Mouse (Mus musculus): Measurements from ENCODE around the gene Kcnab1. TPM values are rescaled to one million over a fixed set of nuclear protein-coding genes. Genes with fewer than 3 reads are reported as not detected.

Kcnab1 gene
- polyA plus RNA-seq, 1 experiment: 0.07 TPM

DNA sequence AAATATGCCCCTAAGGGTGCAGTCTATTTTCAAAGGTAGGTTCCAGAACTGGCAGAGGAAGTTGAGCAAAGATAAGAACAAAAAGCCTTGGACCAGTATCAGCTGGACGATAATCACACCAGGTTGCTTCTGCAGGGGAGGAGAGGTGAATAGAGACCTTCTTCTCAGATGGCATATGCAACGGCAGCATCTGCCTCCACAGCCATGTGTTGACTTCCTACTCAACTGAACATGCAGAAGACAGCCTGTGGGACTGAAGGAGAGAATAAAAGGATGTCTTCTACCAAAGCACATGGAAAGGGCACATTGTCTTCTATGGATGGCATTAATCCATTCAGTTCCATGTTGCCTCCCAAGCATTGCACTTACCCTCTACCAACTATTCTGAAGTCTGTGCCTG is 114.5 kb downstream of the Kcnab1 start:
- Histone ChIP-seq H3K36me3 (ENCODE audit: control insufficient read depth, insufficient read depth) (no peaks in the 10 kb centered on the region), H3ac (ENCODE audit: control insufficient read depth, insufficient read length, low read depth) (no peak overlapping the region), H3K79me3 (ENCODE audit: low read depth) (no peaks in the 10 kb centered on the region), H3K4me3 (ENCODE audit: insufficient read depth, poor library complexity, severe bottlenecking) (no peak overlapping the region), H3K27me3 (ENCODE audit: control insufficient read depth, insufficient read depth, insufficient read length) (no peaks in the 10 kb centered on the region), H3K79me2 (ENCODE audit: control insufficient read depth, insufficient read depth) (no peaks in the 10 kb centered on the region)
- TF ChIP-seq MYOG (IDR thresholded peaks at IDR 0.05; ENCODE audit: control insufficient read depth, extremely low read depth, insufficient read length) (no peak), MYOD1 (IDR thresholded peaks at IDR 0.05; ENCODE audit: control insufficient read depth, insufficient read length, low read depth) (no peak), MAX (IDR thresholded peaks at IDR 0.05) (no peak), CTCF (IDR thresholded peaks at IDR 0.05; ENCODE audit: control insufficient read depth, insufficient read depth, insufficient read length) (no peak), CEBPB (IDR thresholded peaks at IDR 0.05; ENCODE audit: low read depth) (no peak), FOSL1 (IDR thresholded peaks at IDR 0.05; ENCODE audit: insufficient read depth, low read length, poor library complexity, severe bottlenecking) (no peak), USF1 (IDR thresholded peaks at IDR 0.05; ENCODE audit: low read depth) (no peak)

DNA sequence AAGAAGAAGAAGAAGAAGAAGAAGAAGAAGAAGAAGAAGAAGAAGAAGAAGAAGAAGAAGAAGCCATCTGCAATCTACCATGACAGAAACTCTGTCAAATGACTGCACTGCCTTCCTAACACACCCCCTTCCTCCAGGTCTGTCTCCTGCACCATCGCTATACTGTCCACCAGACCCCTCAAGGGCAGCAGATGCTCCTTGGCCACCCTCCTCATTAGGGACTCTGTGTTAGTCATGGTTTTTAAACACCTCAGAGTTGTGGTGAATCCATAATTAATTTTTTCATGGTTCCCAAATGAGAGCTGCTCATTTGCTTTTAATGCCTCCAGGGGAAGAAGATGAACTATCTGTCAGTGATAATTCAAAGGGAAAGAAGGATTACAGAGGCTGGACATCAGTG is 121.8 kb downstream of the Kcnab1 start:
- H3K79me3 ChIP-seq (ENCODE audit: low read depth): no peaks in the 10 kb centered on the region
- H3K36me3 ChIP-seq (ENCODE audit: control insufficient read depth, insufficient read depth): no peaks in the 10 kb centered on the region
- no peaks in the 10 kb centered on the region for H3K79me2 ChIP-seq (ENCODE audit: control insufficient read depth, insufficient read depth)
- H3K27me3 ChIP-seq (ENCODE audit: control insufficient read depth, insufficient read depth, insufficient read length): no peaks in the 10 kb centered on the region
- no peak overlapping the region for H3K4me3 ChIP-seq (ENCODE audit: insufficient read depth, poor library complexity, severe bottlenecking)
- no peak overlapping the region for H3ac ChIP-seq (ENCODE audit: control insufficient read depth, insufficient read length, low read depth)
- TF ChIP-seq USF1 (IDR thresholded peaks at IDR 0.05; ENCODE audit: low read depth): no peak
- TF ChIP-seq MYOD1 (IDR thresholded peaks at IDR 0.05; ENCODE audit: control insufficient read depth, insufficient read length, low read depth): no peak
- TF ChIP-seq MAX (IDR thresholded peaks at IDR 0.05): no peak
- TF ChIP-seq CEBPB (IDR thresholded peaks at IDR 0.05; ENCODE audit: low read depth): no peak
- TF ChIP-seq FOSL1 (IDR thresholded peaks at IDR 0.05; ENCODE audit: insufficient read depth, low read length, poor library complexity, severe bottlenecking): no peak
- TF ChIP-seq CTCF (IDR thresholded peaks at IDR 0.05; ENCODE audit: control insufficient read depth, insufficient read depth, insufficient read length): no peak
- no peak for TF ChIP-seq MYOG (IDR thresholded peaks at IDR 0.05; ENCODE audit: control insufficient read depth, extremely low read depth, insufficient read length)

DNA sequence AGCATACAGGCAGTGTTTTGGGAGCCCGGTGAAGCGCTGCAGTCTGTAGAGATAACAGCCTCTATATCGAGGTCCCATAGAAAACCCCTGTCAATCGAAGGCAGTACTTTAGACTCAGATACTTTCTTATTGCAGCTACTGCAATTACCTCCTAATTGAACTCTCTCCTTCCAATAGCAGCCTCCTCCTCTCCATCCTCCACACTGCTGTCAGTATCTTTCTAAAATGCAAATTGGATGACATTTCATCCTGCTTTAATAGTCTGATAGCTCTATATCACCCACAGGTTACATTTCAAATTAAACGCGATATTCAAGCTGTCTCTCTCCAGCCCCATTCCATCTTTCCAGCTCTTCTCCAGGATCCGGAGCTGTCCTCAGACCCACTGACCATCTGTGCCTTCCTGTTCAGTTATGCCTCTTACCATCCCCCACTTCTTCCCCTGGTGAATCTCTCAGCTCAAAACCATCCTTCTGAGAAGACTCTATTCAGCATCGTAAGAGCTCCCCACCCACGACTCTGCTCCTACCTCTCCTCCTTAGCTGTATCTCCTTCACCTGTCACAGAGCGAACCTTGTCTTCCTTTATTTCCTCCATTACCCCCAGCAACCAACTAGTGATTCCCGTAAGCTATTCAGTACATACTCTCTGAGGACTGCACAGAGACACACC is 122.4 kb downstream of the Kcnab1 start:
- H3K36me3 ChIP-seq (ENCODE audit: control insufficient read depth, insufficient read depth): no peaks in the 10 kb centered on the region
- TF ChIP-seq USF1 (IDR thresholded peaks at IDR 0.05; ENCODE audit: low read depth) (no peak), FOSL1 (IDR thresholded peaks at IDR 0.05; ENCODE audit: insufficient read depth, low read length, poor library complexity, severe bottlenecking) (no peak), MYOG (IDR thresholded peaks at IDR 0.05; ENCODE audit: control insufficient read depth, extremely low read depth, insufficient read length) (no peak), CTCF (IDR thresholded peaks at IDR 0.05; ENCODE audit: control insufficient read depth, insufficient read depth, insufficient read length) (no peak), MYOD1 (IDR thresholded peaks at IDR 0.05; ENCODE audit: control insufficient read depth, insufficient read length, low read depth) (no peak), MAX (IDR thresholded peaks at IDR 0.05) (no peak), CEBPB (IDR thresholded peaks at IDR 0.05; ENCODE audit: low read depth) (no peak)
- no peak overlapping the region for H3ac ChIP-seq (ENCODE audit: control insufficient read depth, insufficient read length, low read depth)
- H3K79me2 ChIP-seq (ENCODE audit: control insufficient read depth, insufficient read depth): no peaks in the 10 kb centered on the region
- no peaks in the 10 kb centered on the region for H3K79me3 ChIP-seq (ENCODE audit: low read depth)
- no peaks in the 10 kb centered on the region for H3K27me3 ChIP-seq (ENCODE audit: control insufficient read depth, insufficient read depth, insufficient read length)
- H3K4me3 ChIP-seq (ENCODE audit: insufficient read depth, poor library complexity, severe bottlenecking): no peak overlapping the region

DNA sequence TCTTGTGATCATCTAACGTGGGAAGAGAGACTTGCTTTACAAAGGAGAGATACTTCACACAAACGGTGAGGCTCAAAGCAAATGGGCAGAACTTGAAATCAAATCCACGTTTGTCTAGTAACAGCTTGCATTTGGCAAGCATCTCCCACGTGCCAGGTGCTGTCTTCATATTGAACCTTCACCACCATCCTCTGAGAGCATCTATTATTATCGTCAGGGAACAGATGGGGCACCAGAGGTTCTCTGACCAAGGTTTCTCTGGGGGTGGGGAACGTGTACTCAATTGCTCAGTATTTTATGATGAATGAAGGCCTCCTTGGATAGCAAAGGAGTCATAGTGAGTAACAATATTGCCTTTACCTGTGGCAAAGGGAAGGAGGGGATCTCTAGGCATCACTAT is 139.8 kb downstream of the Kcnab1 start:
- Histone ChIP-seq H3ac (ENCODE audit: control insufficient read depth, insufficient read length, low read depth) (no peak overlapping the region), H3K27me3 (ENCODE audit: control insufficient read depth, insufficient read depth, insufficient read length) (no peaks in the 10 kb centered on the region), H3K79me2 (ENCODE audit: control insufficient read depth, insufficient read depth) (no peaks in the 10 kb centered on the region), H3K4me3 (ENCODE audit: insufficient read depth, poor library complexity, severe bottlenecking) (no peak overlapping the region), H3K79me3 (ENCODE audit: low read depth) (no peaks in the 10 kb centered on the region), H3K36me3 (ENCODE audit: control insufficient read depth, insufficient read depth) (no peaks in the 10 kb centered on the region)
- TF ChIP-seq CEBPB (IDR thresholded peaks at IDR 0.05; ENCODE audit: low read depth) (no peak), USF1 (IDR thresholded peaks at IDR 0.05; ENCODE audit: low read depth) (no peak), MYOD1 (IDR thresholded peaks at IDR 0.05; ENCODE audit: control insufficient read depth, insufficient read length, low read depth) (no peak), CTCF (IDR thresholded peaks at IDR 0.05; ENCODE audit: control insufficient read depth, insufficient read depth, insufficient read length) (no peak), FOSL1 (IDR thresholded peaks at IDR 0.05; ENCODE audit: insufficient read depth, low read length, poor library complexity, severe bottlenecking) (no peak), MYOG (IDR thresholded peaks at IDR 0.05; ENCODE audit: control insufficient read depth, extremely low read depth, insufficient read length) (no peak), MAX (IDR thresholded peaks at IDR 0.05) (no peak)

DNA sequence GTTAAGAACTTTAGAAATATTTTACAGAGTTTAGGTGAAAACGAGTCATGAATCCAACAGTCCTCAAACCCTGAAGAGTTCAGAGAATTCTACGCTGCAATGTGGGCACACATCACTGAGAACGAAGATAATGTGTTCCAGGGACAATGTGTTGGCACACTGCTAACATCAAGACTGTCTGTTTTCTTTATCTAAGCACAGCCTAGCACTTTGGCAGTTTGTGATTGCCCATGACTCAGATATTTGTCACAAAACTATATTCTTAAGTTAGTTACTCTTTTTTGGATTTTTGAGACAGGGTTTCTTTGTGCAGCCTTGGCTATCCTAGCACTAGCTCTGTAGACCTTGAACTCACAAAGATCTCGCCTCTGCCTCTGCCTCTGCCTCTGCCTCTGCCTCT is 151.3 kb downstream of the Kcnab1 start:
- H3K4me3 ChIP-seq (ENCODE audit: insufficient read depth, poor library complexity, severe bottlenecking): no peak overlapping the region
- no peaks in the 10 kb centered on the region for H3K27me3 ChIP-seq (ENCODE audit: control insufficient read depth, insufficient read depth, insufficient read length)
- H3K79me3 ChIP-seq (ENCODE audit: low read depth): no peaks in the 10 kb centered on the region
- TF ChIP-seq CTCF (IDR thresholded peaks at IDR 0.05; ENCODE audit: control insufficient read depth, insufficient read depth, insufficient read length) (no peak), MAX (IDR thresholded peaks at IDR 0.05) (no peak), MYOG (IDR thresholded peaks at IDR 0.05; ENCODE audit: control insufficient read depth, extremely low read depth, insufficient read length) (no peak), FOSL1 (IDR thresholded peaks at IDR 0.05; ENCODE audit: insufficient read depth, low read length, poor library complexity, severe bottlenecking) (no peak), MYOD1 (IDR thresholded peaks at IDR 0.05; ENCODE audit: control insufficient read depth, insufficient read length, low read depth) (no peak), USF1 (IDR thresholded peaks at IDR 0.05; ENCODE audit: low read depth) (no peak), CEBPB (IDR thresholded peaks at IDR 0.05; ENCODE audit: low read depth) (no peak)
- no peaks in the 10 kb centered on the region for H3K36me3 ChIP-seq (ENCODE audit: control insufficient read depth, insufficient read depth)
- H3K79me2 ChIP-seq (ENCODE audit: control insufficient read depth, insufficient read depth): no peaks in the 10 kb centered on the region
- H3ac ChIP-seq (ENCODE audit: control insufficient read depth, insufficient read length, low read depth): no peak overlapping the region

Data from C2C12 (cell line).